Mouse (Mus musculus): ENCODE data around the gene Vdac1. TPM values are rescaled to one million over a fixed set of nuclear protein-coding genes. Genes with fewer than 3 reads are reported as not detected.
"Not testable (repeated sequence)": the region's sequence is repeated elsewhere in the genome, so short reads cannot be mapped to it uniquely, and the experiment has no call there.

Gene Vdac1
- polyA plus RNA-seq, 1 experiment: 296 TPM

DNA sequence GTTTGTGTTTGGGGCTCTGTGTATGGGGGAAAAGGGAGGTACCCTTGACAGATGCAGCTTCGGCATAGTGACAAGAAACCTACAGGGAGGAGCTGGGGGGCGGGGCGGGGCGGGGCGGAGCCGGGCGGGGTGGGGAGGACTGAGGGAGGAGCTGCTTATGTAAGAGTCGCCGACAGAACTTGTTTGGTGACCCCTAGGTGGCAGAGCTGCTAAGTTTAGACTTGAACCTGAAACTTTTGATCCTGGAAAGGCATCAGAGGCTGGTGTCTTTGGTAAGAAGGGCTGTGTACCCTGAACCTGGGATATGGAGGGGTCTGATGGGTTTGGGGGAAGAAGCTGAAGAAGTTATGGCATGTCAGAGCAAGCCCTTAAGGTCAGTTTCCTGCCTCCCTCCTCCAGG lies 9.7 kb upstream of the Vdac1 start:
- no peaks in the 10 kb centered on the region for H3K79me2 ChIP-seq (ENCODE audit: control insufficient read depth, insufficient read depth)
- no peak for TF ChIP-seq FOSL1 (IDR thresholded peaks at IDR 0.05; ENCODE audit: insufficient read depth, low read length, poor library complexity, severe bottlenecking)
- TF ChIP-seq CEBPB (IDR thresholded peaks at IDR 0.05; ENCODE audit: low read depth): no peak
- no peak for TF ChIP-seq MAX (IDR thresholded peaks at IDR 0.05)
- no peak for TF ChIP-seq CTCF (IDR thresholded peaks at IDR 0.05; ENCODE audit: control insufficient read depth, insufficient read depth, insufficient read length)
- TF ChIP-seq MYOG (IDR thresholded peaks at IDR 0.05; ENCODE audit: control insufficient read depth, extremely low read depth, insufficient read length): no peak
- no peak for TF ChIP-seq MYOD1 (IDR thresholded peaks at IDR 0.05; ENCODE audit: control insufficient read depth, insufficient read length, low read depth)
- TF ChIP-seq USF1 (IDR thresholded peaks at IDR 0.05; ENCODE audit: low read depth): no peak
- H3K36me3 ChIP-seq (ENCODE audit: control insufficient read depth, insufficient read depth): no peaks in the 10 kb centered on the region
- H3K27me3 ChIP-seq (ENCODE audit: control insufficient read depth, insufficient read depth, insufficient read length): no peaks in the 10 kb centered on the region
- H3K79me3 ChIP-seq (ENCODE audit: low read depth): no peaks in the 10 kb centered on the region
- H3K4me3 ChIP-seq (ENCODE audit: insufficient read depth, poor library complexity, severe bottlenecking): no peak overlapping the region
- H3ac ChIP-seq (ENCODE audit: control insufficient read depth, insufficient read length, low read depth): no peak overlapping the region

- H3K27me3 ChIP-seq (ENCODE audit: control insufficient read depth, insufficient read depth, insufficient read length): no peaks in the 10 kb centered on the region
These were observed 8.4 kb upstream of the Vdac1 start for GRCm38 (mm10) chr11:52352271-52352670.

GRCm38 (mm10) chr11:52354644-52355043 lies 6.0 kb upstream of the Vdac1 start:
- no peaks in the 10 kb centered on the region for H3K79me2 ChIP-seq (ENCODE audit: control insufficient read depth, insufficient read depth)

More at GRCm38 (mm10) chr11:52352271-52352670, 8.4 kb upstream of the Vdac1 start:
- Histone ChIP-seq H3K4me3 (ENCODE audit: insufficient read depth, poor library complexity, severe bottlenecking) (no peak overlapping the region), H3ac (ENCODE audit: control insufficient read depth, insufficient read length, low read depth) (no peak overlapping the region), H3K36me3 (ENCODE audit: control insufficient read depth, insufficient read depth) (no peaks in the 10 kb centered on the region), H3K79me3 (ENCODE audit: low read depth) (no peaks in the 10 kb centered on the region), H3K79me2 (ENCODE audit: control insufficient read depth, insufficient read depth) (no peaks in the 10 kb centered on the region)
- TF ChIP-seq MYOD1 (IDR thresholded peaks at IDR 0.05; ENCODE audit: control insufficient read depth, insufficient read length, low read depth) (no peak), MAX (IDR thresholded peaks at IDR 0.05) (no peak), CTCF (IDR thresholded peaks at IDR 0.05; ENCODE audit: control insufficient read depth, insufficient read depth, insufficient read length) (no peak)

DNA sequence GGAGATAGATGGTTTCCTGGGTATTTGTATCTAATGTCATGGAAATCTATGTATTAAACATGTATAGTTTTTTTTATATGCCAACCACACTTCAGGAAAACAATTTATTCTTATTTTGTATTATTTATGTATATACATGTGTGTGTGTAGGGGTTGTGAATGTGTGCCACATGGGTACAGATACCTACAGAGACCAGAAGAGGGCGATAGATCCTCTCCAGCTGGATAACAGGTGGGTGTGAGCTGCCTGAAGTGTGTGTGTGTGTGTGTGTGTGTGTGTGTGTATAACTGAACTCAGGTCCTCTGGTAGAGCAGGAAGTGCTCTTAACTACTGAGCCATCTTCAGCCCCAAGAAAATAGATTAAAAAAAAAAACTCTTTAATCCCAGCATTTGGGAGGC lies 5.1 kb upstream of the Vdac1 start:
- TF ChIP-seq MYOG (IDR thresholded peaks at IDR 0.05; ENCODE audit: control insufficient read depth, extremely low read depth, insufficient read length): no peak
- TF ChIP-seq USF1 (IDR thresholded peaks at IDR 0.05; ENCODE audit: low read depth): no peak
- no peak for TF ChIP-seq FOSL1 (IDR thresholded peaks at IDR 0.05; ENCODE audit: insufficient read depth, low read length, poor library complexity, severe bottlenecking)
- TF ChIP-seq MYOD1 (IDR thresholded peaks at IDR 0.05; ENCODE audit: control insufficient read depth, insufficient read length, low read depth): no peak
- no peak for TF ChIP-seq CEBPB (IDR thresholded peaks at IDR 0.05; ENCODE audit: low read depth)
- TF ChIP-seq CTCF (IDR thresholded peaks at IDR 0.05; ENCODE audit: control insufficient read depth, insufficient read depth, insufficient read length): no peak
- no peak for TF ChIP-seq MAX (IDR thresholded peaks at IDR 0.05)
- H3ac ChIP-seq (ENCODE audit: control insufficient read depth, insufficient read length, low read depth): no peak overlapping the region
- no peaks in the 10 kb centered on the region for H3K79me3 ChIP-seq (ENCODE audit: low read depth)
- H3K36me3 ChIP-seq (ENCODE audit: control insufficient read depth, insufficient read depth): no peaks in the 10 kb centered on the region
- H3K79me2 ChIP-seq (ENCODE audit: control insufficient read depth, insufficient read depth): no peaks in the 10 kb centered on the region
- no peaks in the 10 kb centered on the region for H3K27me3 ChIP-seq (ENCODE audit: control insufficient read depth, insufficient read depth, insufficient read length)
- H3K4me3 ChIP-seq (ENCODE audit: insufficient read depth, poor library complexity, severe bottlenecking): no peak overlapping the region

More at GRCm38 (mm10) chr11:52354644-52355043, 6.0 kb upstream of the Vdac1 start:
- no peak overlapping the region for H3ac ChIP-seq (ENCODE audit: control insufficient read depth, insufficient read length, low read depth)
- no peaks in the 10 kb centered on the region for H3K27me3 ChIP-seq (ENCODE audit: control insufficient read depth, insufficient read depth, insufficient read length)
- no peaks in the 10 kb centered on the region for H3K36me3 ChIP-seq (ENCODE audit: control insufficient read depth, insufficient read depth)
- H3K79me3 ChIP-seq (ENCODE audit: low read depth): no peaks in the 10 kb centered on the region
- no peak overlapping the region for H3K4me3 ChIP-seq (ENCODE audit: insufficient read depth, poor library complexity, severe bottlenecking)
- TF ChIP-seq MAX (IDR thresholded peaks at IDR 0.05): no peak
- TF ChIP-seq CEBPB (IDR thresholded peaks at IDR 0.05; ENCODE audit: low read depth): no peak
- TF ChIP-seq USF1 (IDR thresholded peaks at IDR 0.05; ENCODE audit: low read depth): no peak
- no peak for TF ChIP-seq MYOG (IDR thresholded peaks at IDR 0.05; ENCODE audit: control insufficient read depth, extremely low read depth, insufficient read length)
- TF ChIP-seq FOSL1 (IDR thresholded peaks at IDR 0.05; ENCODE audit: insufficient read depth, low read length, poor library complexity, severe bottlenecking): no peak
- no peak for TF ChIP-seq MYOD1 (IDR thresholded peaks at IDR 0.05; ENCODE audit: control insufficient read depth, insufficient read length, low read depth)
- TF ChIP-seq CTCF (IDR thresholded peaks at IDR 0.05; ENCODE audit: control insufficient read depth, insufficient read depth, insufficient read length): no peak

DNA sequence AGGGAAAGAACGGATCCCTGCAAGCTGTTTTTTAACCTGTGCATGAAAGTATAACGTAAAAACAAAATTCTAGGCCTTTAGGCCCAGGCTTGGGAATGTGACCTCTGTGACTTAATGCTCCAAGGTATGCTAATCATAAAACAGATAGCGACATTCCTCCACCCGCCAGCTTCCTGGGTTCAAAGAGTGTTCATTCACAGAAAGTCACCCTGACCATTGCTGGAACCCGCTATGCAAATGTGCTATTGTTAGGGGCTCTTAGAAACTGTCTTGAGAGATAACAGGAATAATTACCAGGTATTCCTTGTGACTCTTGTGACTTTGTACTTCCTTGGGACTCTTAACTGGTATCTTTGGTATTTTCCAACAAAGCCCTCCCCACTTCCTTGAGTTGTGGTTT lies 3.6 kb upstream of the Vdac1 start:
- not testable (repeated sequence) for H3K36me3 ChIP-seq (ENCODE audit: control insufficient read depth, insufficient read depth); H3K4me3 ChIP-seq (ENCODE audit: insufficient read depth, poor library complexity, severe bottlenecking); H3ac ChIP-seq (ENCODE audit: control insufficient read depth, insufficient read length, low read depth); H3K27me3 ChIP-seq (ENCODE audit: control insufficient read depth, insufficient read depth, insufficient read length)
- Histone ChIP-seq H3K79me2 (ENCODE audit: control insufficient read depth, insufficient read depth) (peaks cover 13% of the 10 kb centered on the region), H3K79me3 (ENCODE audit: low read depth) (peaks cover 11% of the 10 kb centered on the region)

GRCm38 (mm10) chr11:52358520-52358919 lies 2.1 kb upstream of the Vdac1 start:
- no peak for TF ChIP-seq CTCF (IDR thresholded peaks at IDR 0.05; ENCODE audit: control insufficient read depth, insufficient read depth, insufficient read length)
- no peak for TF ChIP-seq FOSL1 (IDR thresholded peaks at IDR 0.05; ENCODE audit: insufficient read depth, low read length, poor library complexity, severe bottlenecking)
- TF ChIP-seq CEBPB (IDR thresholded peaks at IDR 0.05; ENCODE audit: low read depth): no peak
- no peak for TF ChIP-seq USF1 (IDR thresholded peaks at IDR 0.05; ENCODE audit: low read depth)
- TF ChIP-seq MYOD1 (IDR thresholded peaks at IDR 0.05; ENCODE audit: control insufficient read depth, insufficient read length, low read depth): no peak
- Histone ChIP-seq H3K79me3 (ENCODE audit: low read depth) (peaks cover 25% of the 10 kb centered on the region), H3K27me3 (ENCODE audit: control insufficient read depth, insufficient read depth, insufficient read length) (no peaks in the 10 kb centered on the region), H3K36me3 (ENCODE audit: control insufficient read depth, insufficient read depth) (peaks cover 12% of the 10 kb centered on the region), H3K79me2 (ENCODE audit: control insufficient read depth, insufficient read depth) (peaks cover 28% of the 10 kb centered on the region), H3K4me3 (ENCODE audit: insufficient read depth, poor library complexity, severe bottlenecking) (no peak overlapping the region), H3ac (ENCODE audit: control insufficient read depth, insufficient read length, low read depth) (no peak overlapping the region)
